Mouse (Mus musculus) cerebellum, adult 2 months (tissue): ENCODE results near the gene Coq8b.

ENCODE experiments used
- CTCF ChIP-seq: fragments of 200-500 bp; IDR thresholded peaks from 2 replicates; pipeline ENCODE4 v1.5.1; 2011; ENCODE audit warnings: low read depth, mild to moderate bottlenecking, control low read depth, low read length, moderate library complexity, borderline replicate concordance; ENCODE audit not compliant: insufficient read depth
- POLR2A ChIP-seq: fragments of 200-500 bp; IDR thresholded peaks from 2 replicates; pipeline ENCODE4 v1.6.1; 2011; ENCODE audit warnings: low read length, control low read depth, borderline replicate concordance; ENCODE audit not compliant: insufficient read depth

DNA sequence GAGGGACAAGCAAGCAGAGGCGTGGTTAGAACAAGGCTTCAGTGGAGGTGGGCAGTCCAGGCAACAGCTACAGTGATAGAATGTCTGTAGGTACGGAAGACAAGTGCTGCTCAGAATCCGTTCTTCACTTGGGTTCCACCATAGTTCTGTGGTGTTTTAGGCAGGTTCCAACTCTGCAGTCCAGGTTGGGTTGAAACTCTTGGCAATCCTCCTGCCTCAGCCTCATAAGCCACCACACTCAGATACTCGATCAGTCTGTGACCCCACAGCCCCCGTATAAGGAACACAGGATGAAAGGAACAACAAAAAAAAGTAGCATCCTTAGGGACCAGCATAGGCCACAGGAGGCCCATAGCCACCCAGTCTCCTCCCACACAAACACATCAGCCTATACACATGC is 40.4 kb upstream of the Coq8b start:
- TF ChIP-seq POLR2A (no peak), CTCF (no peak)
